Mouse (Mus musculus) midbrain, embryonic 10.5 days (tissue): Measurements from ENCODE around the gene Lgi4. TPM values are rescaled to one million over a fixed set of nuclear protein-coding genes. Genes with fewer than 3 reads are reported as not detected.

Source experiments
- DNase-seq: peaks from one replicate; pipeline ENCODE4 v3.0.0-alpha.2; 2017; ENCODE audit warnings: low spot score
- H3K27ac ChIP-seq: fragments of 300-500 bp; sonication (generic); replicated peaks from 2 replicates; pipeline ENCODE4 v1.5.1; 2016; ENCODE audit warnings: mild to moderate bottlenecking
- H3K27me3 ChIP-seq: fragments of 300-500 bp; sonication (generic); 2 replicates; pipeline ENCODE4 v1.6.1; 2016; ENCODE audit warnings: low read depth, mild to moderate bottlenecking; ENCODE audit not compliant: poor library complexity, severe bottlenecking
- H3K36me3 ChIP-seq: fragments of 300-500 bp; sonication (generic); 2 replicates; pipeline ENCODE4 v1.6.1; 2016; ENCODE audit warnings: mild to moderate bottlenecking, moderate library complexity
- H3K4me1 ChIP-seq: fragments of 300-500 bp; sonication (generic); 2 replicates; pipeline ENCODE4 v1.6.1; 2016
- H3K4me3 ChIP-seq: fragments of 300-500 bp; sonication (generic); 2 replicates; pipeline ENCODE4 v1.5.1; 2016; ENCODE audit warnings: mild to moderate bottlenecking, moderate library complexity
- H3K9me3 ChIP-seq: fragments of 300-500 bp; sonication (generic); replicated peaks from 2 replicates; pipeline ENCODE4 v1.6.1; 2016; ENCODE audit warnings: mild to moderate bottlenecking
- WGBS: fragments of 180-500 bp; shearing (Covaris S2); methylation state at CpG from one replicate; pipeline ENCODE4 v1.1.7; 2016; 5-methylcytosine and 5-hydroxymethylcytosine counted together
- microRNA-seq: library from miRNA; unstranded; fragments of <30 nt; microRNA quantifications from one replicate; pipeline ENCODE4, GENCODE M21; 2017
- polyA plus RNA-seq: library from polyadenylated mRNA; unstranded; fragments of >200 nt; fragmentation: Nextera tagmentation; extraction: Ambion mirVana; gene quantifications from 2 replicates; pipeline ENCODE4 v1.2.1, GENCODE M21; 2016

Lgi4 gene
- polyA plus RNA-seq, 1 experiment from 2014 or later, result 1.2 TPM

GRCm38 (mm10) chr7:31117465-31117864 lies 58.3 kb downstream of the Lgi4 start:
- no peak for DNase-seq
- H3K4me3 ChIP-seq, result no peak overlapping the region
- H3K9me3 ChIP-seq, result no peaks in the 10 kb centered on the region
- H3K27ac ChIP-seq, result no peak overlapping the region
- peaks cover 25% of the 10 kb centered on the region for H3K4me1 ChIP-seq
- 93% methylated on average over 11 of the region's 11 CpGs for WGBS
- peaks cover 21% of the 10 kb centered on the region for H3K27me3 ChIP-seq
- H3K36me3 ChIP-seq, result no peaks in the 10 kb centered on the region

- Histone ChIP-seq H3K9me3 (no peaks in the 10 kb centered on the region), H3K4me1 (peaks cover 25% of the 10 kb centered on the region), H3K36me3 (no peaks in the 10 kb centered on the region), H3K4me3 (no peak overlapping the region), H3K27me3 (peaks cover 21% of the 10 kb centered on the region), H3K27ac (no peak overlapping the region)
- WGBS, result 81% methylated on average over 7 of the region's 7 CpGs
- no peak for DNase-seq
These were observed 59.3 kb downstream of the Lgi4 start for GRCm38 (mm10) chr7:31118486-31118885.

DNA sequence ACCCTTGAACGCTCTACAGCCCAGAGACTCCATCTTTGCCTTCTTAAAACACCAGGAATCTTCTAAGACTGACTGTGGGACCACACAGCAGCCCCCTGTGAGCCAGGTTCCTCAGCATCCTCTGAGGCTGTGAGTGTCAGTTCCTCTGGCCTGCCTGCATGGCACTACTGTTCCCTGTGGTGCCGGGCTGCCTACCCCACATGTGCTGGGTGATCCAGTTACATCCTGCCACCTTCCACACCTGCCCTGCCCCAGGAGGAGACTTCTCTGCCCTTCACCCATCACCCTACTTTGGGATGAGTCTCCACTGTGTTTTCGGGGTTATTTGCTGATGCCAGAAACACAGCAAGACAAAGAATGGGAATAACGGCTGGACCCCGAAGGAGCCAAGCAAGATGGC lies 60.4 kb downstream of the Lgi4 start:
- no peaks in the 10 kb centered on the region for H3K36me3 ChIP-seq
- no peak overlapping the region for H3K27ac ChIP-seq
- no peak for DNase-seq
- H3K27me3 ChIP-seq, result peaks cover 23% of the 10 kb centered on the region
- H3K4me1 ChIP-seq, result peaks cover 25% of the 10 kb centered on the region
- no peak overlapping the region for H3K4me3 ChIP-seq
- H3K9me3 ChIP-seq, result no peaks in the 10 kb centered on the region
- 85% methylated on average over 5 of the region's 5 CpGs for WGBS

Small RNA genes lying within 50 kb of the gene (microRNA-seq; reads per million reads assigned to microRNA genes)
- not detected for gene Mir7050

Other genes with a start within 250 kb of the Lgi4 start
- not detected in 2 replicates for gene Ffar2, start 235.6 kb upstream of the Lgi4 start, polyA plus RNA-seq
- gene Ffar3, start 203.2 kb upstream of the Lgi4 start, polyA plus RNA-seq, result not detected in 2 replicates
- gene Ffar1, start 197.8 kb upstream of the Lgi4 start, polyA plus RNA-seq, result not detected in 2 replicates
- gene Cd22, start 179.0 kb upstream of the Lgi4 start, polyA plus RNA-seq, result 0.02 TPM in 1 of 2 replicates, not detected in the other
- gene Mag, start 144.5 kb upstream of the Lgi4 start, polyA plus RNA-seq, result 0.22 and 0.52 TPM in 2 replicates
- not detected in 2 replicates for gene Hamp2, start 134.7 kb upstream of the Lgi4 start, polyA plus RNA-seq
- not detected in 2 replicates for gene Hamp, start 115.3 kb upstream of the Lgi4 start, polyA plus RNA-seq
- gene Usf2, start 102.5 kb upstream of the Lgi4 start, polyA plus RNA-seq, result 22.6 and 23.5 TPM in 2 replicates
- gene Lsr, start 85.9 kb upstream of the Lgi4 start, polyA plus RNA-seq, result 22.0 and 25.3 TPM in 2 replicates
- gene Fam187b, start 85.6 kb upstream of the Lgi4 start, polyA plus RNA-seq, result 0.71 and 0.91 TPM in 2 replicates
- gene Fxyd5, start 16.9 kb upstream of the Lgi4 start, polyA plus RNA-seq, result 10.2 and 10.8 TPM in 2 replicates
- gene Fxyd7, start 7.9 kb upstream of the Lgi4 start, polyA plus RNA-seq, result 0.70 and 2.8 TPM in 2 replicates
- 3.5 and 6.8 TPM in 2 replicates for gene Fxyd1, start 2.1 kb upstream of the Lgi4 start, polyA plus RNA-seq
- gene Fxyd3, start 17.4 kb downstream of the Lgi4 start, polyA plus RNA-seq, result 3.0 and 3.4 TPM in 2 replicates
- gene Hpn, start 55.9 kb downstream of the Lgi4 start, polyA plus RNA-seq, result 1.00 and 1.5 TPM in 2 replicates
- gene Scn1b, start 67.7 kb downstream of the Lgi4 start, polyA plus RNA-seq, result 0.55 and 0.80 TPM in 2 replicates
- 90.0 and 120 TPM in 2 replicates for gene Gramd1a, start 96.6 kb downstream of the Lgi4 start, polyA plus RNA-seq
- not detected in 2 replicates for gene Scgb2b2, start 231.2 kb downstream of the Lgi4 start, polyA plus RNA-seq
- gene Scgb1b2, start 232.5 kb downstream of the Lgi4 start, polyA plus RNA-seq, result not detected in 2 replicates